Mouse (Mus musculus): Measurements from ENCODE around the gene Frmd4b.

Gene Frmd4b

DNA sequence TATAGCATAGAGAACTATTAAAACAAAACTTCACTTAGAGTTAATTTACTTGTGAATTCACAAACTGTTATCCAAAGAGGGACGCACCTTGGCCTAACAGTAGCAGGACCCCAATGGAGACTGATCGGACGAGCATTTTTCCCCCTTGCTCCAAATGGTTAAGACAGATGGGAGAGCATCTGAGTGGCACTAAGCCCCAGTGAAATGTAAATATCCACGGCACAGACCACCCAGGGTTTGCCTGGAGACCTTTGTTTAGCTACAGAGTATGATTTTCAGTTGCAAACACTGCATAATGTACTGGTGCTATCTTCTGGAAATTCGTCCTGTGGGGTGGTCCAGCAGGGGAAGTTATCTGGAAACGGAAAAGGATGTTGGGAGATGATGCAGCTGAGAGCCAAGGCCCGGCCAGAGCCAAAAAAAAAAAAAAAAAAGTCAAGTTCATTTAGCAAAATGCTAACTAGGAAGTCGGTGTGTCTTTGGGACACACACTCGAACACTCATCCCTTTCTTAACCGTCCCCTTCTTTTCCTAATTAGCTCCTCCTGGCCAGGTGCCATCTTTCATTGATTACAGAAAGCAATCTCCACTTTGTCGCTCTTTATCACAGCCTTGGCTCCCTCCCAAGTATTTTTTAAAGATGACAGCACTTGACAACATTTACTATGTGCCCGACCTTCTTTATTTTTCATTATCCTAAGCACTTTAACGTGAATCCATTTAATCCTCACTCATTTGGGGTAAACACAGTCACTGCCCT, 95.9 kb downstream of the Frmd4b start:
- in situ Hi-C loops (cut with MseI, MboI): loop anchor here (5.0 to 10.0 kb wide), 4 partner anchors 99 to 267 kb away; partner anchors contain the start of gene Lmod3 (in 1 of the 2)

DNA sequence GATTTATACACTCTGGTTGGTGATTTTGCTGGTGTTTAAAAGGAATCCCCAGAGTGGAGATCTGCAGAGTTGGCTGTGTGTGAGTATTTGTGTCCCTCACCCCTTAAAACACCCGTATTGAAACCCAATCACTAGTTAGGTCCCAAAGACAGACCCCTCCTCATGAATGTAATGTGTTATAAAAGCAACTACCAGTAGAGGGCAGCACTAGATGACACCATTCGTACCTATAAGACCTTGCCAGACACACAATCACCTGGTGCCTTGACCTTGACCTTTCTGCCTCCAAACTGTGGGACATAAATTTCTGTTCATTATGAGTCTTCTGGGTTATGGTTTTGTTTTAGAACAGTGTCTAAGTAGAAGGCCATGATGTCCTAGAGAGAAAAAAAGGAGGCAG, 96.8 kb downstream of the Frmd4b start:
- in situ Hi-C loops (cut with MseI, MboI): loop anchor here (5.0 to 10.0 kb wide), 4 partner anchors 98 to 266 kb away; partner anchors contain the start of gene Lmod3 (in 1 of the 2)

DNA sequence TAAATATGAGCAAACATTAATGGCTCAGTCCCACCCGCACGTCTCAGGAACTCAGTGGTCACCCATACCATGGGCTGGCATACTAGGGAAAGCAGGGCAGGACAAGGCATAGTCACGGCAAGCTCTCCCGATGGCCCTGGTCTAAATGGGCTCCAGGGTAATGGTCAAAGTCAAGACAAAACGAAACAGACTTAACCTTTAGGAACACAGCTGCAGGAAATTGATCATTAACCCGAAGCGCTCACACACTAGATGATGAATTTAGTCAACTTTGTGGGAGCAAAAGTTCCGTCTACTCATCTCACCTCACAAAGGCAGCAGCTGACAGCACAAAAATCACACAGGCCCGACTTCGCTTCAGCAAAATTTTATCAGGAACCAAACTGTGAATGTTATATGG, 97.8 kb downstream of the Frmd4b start:
- in situ Hi-C loops (cut with MseI, MboI): no loop called here

DNA sequence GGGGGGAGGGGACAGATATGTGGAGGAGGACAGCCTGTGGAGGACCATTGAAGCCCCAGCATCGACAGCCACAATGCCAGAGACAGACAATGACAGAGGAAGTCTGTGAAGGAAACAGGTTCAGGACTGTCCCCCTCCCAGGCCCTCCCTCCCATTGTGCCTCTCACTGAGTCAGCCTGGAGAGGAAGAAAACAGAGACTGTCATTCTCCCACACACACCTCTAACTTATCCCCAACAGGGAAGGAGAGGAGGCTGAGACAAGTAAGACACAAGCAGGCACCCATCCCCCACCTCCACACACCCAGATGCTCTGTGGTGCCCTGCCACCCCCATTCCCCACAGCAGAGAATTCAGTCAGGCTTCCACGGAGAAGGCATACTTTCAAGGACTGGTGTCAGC, 98.9 kb downstream of the Frmd4b start:
- in situ Hi-C loops (cut with MseI, MboI): no loop called here

DNA sequence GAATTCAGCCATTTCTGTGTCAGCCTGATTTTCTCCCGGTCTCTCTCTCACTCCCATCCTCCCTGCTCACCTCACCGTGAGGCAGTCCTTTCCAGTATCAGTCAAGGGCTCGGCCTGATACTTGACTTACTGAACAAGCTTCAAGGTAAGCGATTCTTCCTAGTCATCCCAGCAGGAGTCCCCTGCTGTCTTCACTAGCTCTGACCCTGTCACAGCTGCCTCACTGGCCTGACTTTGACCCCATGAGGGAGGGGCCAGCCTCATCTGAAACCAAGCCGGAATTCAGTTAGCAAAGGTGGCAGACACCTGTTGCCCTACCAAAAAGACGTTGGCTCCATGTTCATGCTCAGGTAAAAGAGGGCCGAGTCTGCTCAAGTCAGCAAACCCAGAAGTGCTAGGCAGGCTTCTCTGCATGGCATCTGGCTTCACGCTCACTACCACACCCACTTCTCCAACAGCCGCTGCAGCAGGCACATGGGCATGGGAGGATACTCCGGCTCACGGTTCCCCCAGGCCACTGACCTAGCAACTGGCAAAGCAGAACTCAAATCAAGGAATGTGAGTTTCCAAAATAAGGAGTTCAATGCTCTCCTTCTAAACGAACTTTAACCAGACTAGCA, 99.6 kb downstream of the Frmd4b start:
- in situ Hi-C loops (cut with MseI, MboI): no loop called here

DNA sequence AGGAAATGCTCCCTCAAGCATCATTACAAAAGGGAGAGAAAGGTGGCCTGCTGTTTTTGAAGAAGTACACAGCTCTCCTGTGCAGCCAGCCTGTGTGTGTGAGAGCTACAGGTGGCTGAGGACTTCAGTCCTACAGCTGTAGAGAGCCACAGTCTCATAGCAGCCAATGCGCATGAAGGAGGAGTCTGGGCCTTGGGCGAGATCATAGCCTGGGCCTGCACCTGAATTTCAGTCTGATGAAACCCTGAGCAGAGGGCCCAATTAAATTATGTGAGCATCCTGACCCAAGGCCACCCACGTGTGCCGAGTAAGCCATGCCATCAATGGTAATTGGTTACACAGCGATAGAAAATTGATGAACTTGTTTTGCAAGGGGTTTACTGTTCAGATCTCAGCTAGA, 100.4 kb downstream of the Frmd4b start:
- in situ Hi-C loops (cut with MseI, MboI): no loop called here

DNA sequence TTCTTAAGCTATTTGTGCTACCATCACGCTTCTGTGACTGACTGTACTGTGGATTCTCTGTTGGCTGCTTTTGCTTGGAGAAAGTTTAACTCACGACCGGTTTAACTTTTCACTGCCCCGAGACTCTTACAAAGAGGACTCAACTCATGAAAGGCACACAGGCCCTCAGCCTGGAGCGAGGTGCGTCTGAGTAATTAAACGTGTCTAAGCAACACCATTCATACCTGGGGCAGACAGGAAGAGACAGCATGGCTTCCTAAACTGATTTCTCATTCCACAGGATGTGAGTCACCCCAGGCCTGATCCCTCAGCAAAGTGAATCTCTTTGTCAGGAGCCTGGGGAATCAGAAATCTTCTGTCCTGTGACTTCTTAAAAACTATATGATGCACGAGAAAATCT, 106.6 kb downstream of the Frmd4b start:
- in situ Hi-C loops (cut with MseI, MboI): no loop called here

DNA sequence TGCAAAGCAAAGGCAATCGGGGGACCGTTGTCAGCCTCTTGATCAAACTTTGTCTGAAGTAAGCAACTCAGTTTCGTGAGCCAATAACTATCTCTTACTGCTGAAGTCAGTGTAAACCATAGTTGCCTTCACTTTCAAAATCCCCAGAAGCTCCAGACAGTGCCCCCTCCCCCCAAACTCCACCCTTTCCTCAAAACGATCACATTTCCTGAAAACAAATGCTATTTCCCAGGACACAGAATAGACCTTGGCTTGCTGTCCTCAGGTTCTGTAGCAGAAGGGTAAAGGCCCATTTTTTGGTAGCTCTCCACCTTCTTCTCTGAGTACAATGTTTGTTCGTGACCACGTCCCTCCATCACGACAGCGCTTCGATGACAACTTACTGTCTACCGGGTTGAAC, 107.9 kb downstream of the Frmd4b start:
- in situ Hi-C loops (cut with MseI, MboI): no loop called here

DNA sequence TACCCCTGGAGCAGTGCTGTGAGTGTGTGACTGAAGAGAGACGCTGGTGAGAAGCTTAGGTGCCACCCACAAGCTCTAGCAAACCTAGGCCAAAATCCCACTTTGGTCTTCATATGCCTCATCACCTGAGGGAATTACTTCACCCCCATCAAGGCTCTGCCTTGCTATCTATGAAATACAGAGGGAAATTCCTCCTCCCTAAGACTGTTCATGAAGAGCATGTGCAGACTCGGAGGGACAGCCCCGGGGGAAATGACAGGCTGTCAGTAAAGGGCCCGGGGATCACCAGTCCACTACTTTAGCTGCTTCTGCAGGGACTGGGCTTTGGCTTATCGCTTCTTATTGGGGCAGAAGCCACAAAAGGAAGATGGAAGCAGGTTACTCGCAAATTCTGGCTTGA, 108.9 kb downstream of the Frmd4b start:
- in situ Hi-C loops (cut with MseI, MboI): no loop called here

DNA sequence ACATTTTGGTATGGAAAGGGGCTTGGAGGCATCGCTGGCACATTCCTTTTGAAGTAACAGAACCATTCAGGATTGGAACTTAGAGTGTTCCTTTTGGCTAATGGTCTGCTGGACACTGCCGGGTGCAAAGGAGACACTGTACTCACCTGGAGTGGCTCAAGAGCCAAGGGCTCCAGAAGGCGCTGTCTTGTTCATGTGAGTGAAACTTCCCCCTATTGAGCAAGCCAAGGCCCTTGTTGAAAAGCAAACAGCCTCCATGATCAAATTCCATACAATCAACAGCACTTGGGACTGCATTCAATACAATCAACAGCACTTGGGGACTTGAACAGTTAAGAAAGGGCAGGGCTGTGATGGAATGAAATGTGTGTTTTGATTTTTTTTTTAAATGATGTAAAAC, 109.4 kb downstream of the Frmd4b start:
- in situ Hi-C loops (cut with MseI, MboI): no loop called here

DNA sequence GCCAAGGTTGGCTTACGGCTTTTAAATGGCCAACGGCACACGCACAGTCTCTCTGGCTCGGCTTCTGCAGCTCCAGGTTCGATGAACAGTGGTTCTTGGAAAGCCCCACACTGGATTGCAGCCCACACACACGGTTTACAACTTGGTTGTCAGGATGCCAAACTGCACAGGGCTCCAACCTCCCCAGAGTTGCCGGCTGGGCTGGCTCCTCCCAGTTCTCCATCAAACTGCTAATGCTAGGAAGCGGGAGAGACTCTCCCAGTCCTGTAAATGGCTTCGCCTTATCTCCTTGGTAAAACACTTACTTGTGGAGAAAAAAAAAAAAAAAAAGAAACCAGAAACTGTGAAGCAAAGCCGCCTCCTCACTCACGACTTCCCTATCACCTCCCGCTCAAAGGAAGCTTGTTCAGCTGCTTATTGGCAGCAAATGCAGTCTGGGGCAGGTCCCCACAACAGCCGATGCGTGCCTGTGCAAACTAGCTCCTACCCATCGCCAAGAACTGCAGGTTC, 111.1 kb downstream of the Frmd4b start:
- in situ Hi-C loops (cut with MseI, MboI): no loop called here

DNA sequence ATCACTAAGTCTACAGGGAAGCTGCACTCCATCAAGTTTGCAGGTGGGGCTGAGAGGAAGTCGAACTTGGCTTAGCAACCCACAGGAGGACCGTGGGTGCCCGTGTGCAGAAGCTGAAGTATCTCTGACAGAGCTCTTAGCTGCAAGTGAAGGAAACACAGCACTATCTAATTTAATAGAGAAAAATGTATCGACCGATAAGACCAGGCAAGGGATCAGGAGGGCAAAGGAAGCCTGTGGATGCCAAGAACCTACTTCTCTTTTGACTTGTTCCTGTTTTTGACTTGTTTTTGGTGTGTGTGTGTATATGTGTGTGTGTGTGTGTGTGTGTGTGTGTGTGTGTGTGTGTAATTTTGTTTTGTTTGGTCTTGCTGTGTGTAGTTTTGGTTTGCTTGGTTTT, 112.7 kb downstream of the Frmd4b start:
- in situ Hi-C loops (cut with MseI, MboI): no loop called here

DNA sequence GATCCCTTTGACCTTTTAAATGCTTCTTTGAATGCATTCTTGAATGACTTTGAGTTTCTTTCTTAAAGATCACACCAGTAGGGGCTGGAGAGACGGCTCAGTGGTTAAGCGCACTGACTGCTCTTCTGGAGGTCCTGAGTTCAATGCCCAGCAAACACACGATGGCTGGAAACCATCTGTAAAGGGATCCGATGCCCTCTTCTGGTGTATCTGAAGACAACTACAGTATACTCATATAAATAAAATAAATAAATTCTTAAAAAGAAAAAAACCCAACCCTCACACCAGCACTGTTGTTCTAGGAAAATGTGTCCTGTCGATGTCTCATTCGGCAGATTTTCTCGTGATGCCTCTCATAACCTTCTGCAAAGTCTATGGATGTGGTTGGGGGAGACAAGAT, 116.3 kb downstream of the Frmd4b start:
- in situ Hi-C loops (cut with MseI, MboI): no loop called here

DNA sequence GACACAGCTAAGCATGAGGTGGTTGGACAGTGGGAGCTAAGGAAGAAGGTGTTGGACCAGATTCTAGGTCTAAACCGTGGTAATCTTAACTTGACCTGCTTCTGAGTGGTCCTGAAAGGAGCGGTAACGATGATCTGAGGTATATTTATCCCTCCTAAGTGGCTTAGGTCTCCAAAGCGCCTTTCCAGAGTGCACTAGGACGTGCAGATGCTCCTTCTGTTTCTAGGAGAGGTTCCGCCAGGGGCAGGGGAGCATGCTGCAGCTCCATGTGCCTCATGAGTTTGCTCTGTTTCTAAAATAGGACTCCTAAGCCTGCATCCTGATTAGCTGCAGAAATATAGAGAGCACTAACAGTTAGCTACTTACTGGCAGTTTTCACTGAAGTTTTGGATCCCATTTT, 117.1 kb downstream of the Frmd4b start:
- in situ Hi-C loops (cut with MseI, MboI): no loop called here

DNA sequence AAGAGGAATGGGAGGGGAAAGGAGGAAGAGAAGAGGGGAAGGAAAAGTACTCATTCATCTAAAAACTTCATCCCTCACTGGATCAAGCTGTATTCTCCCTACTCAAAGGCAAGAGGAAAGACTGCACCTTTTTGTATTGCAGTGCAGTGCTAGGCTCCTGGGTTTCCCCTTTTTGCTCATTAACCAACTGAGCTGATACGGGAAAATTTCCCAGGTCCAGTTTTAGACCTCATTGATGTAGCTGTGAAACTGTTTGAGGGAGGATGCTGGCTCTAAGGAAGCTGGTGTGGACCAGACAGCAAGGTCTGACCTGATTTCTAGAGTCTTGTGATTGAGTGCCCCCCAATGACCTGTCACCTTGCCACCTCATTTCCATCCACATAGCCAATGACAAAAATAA, 121.3 kb downstream of the Frmd4b start:
- in situ Hi-C loops (cut with MseI, MboI): no loop called here

DNA sequence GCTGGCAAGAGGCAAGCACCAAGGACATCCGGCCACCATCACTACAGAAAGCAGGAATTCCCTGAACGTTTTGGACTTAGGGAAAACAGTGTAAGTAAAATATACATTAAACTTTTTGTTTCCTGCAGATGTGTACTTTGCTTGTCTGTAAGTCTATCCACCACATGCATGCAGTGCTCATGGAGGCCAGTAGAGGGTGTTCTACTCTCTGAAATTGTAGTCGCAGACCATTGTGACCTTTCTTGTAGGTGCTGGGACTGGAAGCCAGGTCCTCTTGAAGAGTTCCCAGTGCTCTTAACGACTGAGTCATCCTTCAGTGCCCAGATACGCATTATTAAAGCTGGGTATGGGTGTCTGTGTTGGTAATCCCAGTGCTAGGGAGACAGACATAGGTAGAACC, 126.3 kb downstream of the Frmd4b start:
- in situ Hi-C loops (cut with MseI, MboI): no loop called here

DNA sequence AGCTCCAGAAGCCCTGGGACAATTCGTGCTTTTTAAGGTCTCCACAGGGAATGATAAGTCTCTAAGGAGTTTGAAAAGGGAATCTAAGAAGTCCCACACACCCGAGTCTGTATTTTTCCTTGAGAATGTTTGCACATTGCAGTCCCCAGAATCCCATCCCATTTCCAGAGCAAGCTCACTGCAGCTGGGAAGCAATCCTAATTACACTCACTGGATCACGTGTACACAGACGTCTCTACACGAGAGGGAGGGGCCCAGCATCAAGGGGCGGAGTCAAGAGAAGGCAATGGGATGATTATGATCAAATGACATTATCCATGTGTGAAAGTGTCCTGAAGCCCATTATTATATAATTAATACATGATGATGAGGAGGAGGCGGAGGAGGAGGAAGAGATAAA, 128.5 kb downstream of the Frmd4b start:
- in situ Hi-C loops (cut with MseI, MboI): no loop called here

DNA sequence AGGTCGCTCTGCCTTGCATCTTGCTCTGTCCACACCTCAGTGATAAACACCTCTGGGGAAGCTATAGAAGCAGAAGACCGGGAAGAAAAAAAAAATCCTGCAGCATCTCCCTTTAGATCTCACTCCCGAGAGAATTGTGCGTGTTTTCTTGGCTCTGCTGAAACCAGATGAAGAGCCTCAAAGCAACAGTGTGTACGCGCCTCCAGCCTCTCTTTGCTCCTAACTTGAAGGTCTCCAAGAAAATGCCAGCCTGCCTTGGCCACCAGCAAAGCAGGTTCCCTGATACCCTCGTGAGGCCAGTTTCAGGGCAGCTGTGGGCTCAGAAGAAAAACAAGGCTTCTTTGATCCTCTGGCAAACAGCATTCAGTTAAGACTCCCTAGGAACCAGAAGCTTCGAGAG, 129.1 kb downstream of the Frmd4b start:
- in situ Hi-C loops (cut with MseI, MboI): no loop called here

DNA sequence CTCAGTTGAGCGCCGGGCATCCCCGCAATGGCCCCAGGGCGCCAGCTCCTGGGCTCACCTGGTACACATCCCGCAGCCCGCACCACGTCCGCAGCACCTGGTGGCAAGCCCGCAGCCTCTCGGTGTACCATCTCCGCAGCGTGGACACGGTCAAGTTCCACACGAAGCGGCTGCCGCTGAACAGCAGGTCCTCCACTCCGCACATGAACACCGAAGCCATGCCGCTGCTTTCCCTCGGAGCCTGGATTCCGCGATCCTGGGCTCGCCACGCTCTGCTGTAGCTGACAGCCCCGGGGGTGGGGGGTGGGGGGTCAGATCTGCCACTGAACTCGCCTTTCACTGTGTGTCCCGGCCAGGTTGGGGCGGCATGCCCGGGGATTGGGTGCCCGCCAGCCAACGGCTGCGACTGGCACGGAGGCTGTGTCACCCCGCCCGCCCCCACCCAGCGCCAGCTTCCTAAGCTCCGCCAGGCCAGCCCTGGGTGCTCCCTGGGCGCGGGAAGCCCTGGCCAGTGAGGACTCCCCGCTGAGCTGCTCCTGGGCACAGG, 129.7 kb downstream of the Frmd4b start:
- in situ Hi-C loops (cut with MseI, MboI): no loop called here

DNA sequence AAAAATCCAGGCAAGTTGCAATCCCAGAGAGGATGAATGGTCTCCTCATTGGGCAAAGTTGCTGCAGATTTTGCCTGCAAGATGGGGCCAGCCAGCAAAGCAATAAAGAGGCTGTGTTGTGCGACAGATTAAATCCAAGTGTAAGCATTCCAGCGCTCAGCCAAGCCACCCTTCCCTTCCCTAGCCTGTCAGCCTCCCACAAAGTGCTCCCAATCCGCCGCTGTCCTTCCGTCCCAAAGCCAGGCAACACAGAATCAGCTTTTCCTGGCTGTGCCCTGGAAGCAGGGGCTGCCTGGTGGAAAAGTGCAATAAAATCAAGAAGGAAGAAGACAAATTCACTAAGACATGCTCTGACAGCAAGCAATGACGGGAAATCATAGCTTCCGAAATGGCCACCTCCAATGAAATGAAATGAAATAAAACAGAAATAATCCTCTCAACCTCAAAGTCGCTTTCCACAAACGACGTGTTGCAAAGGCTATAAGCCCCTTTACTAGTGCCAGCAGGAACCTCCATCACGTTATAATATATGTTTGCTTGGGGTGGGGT, 130.5 kb downstream of the Frmd4b start:
- in situ Hi-C loops (cut with MseI, MboI): no loop called here

DNA sequence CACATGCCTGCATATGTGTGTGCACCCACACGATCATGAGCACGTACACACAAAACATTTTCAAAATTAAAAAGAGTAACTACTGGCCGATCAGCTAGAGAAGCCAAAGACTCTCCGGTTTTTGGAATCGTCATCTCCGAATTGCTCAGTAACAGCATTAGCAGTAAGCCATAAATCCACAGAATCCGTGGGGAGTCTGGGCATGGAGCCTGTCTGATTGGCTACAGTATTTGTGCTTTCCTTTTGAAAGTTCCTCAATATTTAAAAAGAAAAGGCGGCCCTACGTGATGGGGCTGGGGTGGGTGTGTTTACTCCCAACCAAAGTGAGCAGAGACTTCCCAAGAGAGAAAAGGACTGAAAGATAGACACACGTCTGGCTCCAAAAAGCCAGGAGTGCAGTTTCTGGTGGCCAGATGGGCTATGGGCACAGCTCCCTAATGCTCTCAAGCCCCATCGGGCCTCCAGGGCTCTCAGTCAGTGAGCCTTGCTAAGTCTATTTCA, 131.4 kb downstream of the Frmd4b start:
- in situ Hi-C loops (cut with MseI, MboI): no loop called here

DNA sequence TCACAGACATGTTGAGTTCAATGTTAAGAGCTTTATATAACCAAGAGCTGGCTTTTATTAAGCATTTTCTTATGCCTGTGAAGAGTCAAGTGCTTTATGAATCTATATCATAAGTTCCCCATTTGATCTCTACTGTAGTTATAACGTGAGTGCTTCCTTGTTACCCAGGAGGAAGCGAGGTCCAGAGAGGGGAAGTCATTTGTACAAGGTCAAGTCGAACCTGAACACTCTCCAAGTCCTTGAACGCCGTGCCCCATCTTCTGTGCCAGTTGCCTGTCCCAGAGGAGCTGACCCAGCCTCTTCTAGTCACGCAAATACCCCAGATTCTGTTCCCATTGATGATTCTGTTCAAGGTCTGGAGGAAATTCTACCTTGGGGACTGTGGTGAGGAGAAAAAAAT, 135.4 kb downstream of the Frmd4b start:
- in situ Hi-C loops (cut with MseI, MboI): no loop called here

Measured in mouse trophoblast stem cell (cell line).